Mouse (Mus musculus) CD4-positive, CD25-positive, alpha-beta regulatory T cell (primary cell): ENCODE data around the gene Spon1. TPM values are rescaled to one million over a fixed set of nuclear protein-coding genes. Genes with fewer than 3 reads are reported as not detected.

Experiments used
- polyA plus RNA-seq: library from polyadenylated mRNA; unstranded; fragments of 100-300 nt; shearing (Covaris generic); gene quantifications from one replicate; pipeline ENCODE4 v1.2.1, GENCODE M21; 2017

The Spon1 gene
- 0.49 TPM for polyA plus RNA-seq

DNA sequence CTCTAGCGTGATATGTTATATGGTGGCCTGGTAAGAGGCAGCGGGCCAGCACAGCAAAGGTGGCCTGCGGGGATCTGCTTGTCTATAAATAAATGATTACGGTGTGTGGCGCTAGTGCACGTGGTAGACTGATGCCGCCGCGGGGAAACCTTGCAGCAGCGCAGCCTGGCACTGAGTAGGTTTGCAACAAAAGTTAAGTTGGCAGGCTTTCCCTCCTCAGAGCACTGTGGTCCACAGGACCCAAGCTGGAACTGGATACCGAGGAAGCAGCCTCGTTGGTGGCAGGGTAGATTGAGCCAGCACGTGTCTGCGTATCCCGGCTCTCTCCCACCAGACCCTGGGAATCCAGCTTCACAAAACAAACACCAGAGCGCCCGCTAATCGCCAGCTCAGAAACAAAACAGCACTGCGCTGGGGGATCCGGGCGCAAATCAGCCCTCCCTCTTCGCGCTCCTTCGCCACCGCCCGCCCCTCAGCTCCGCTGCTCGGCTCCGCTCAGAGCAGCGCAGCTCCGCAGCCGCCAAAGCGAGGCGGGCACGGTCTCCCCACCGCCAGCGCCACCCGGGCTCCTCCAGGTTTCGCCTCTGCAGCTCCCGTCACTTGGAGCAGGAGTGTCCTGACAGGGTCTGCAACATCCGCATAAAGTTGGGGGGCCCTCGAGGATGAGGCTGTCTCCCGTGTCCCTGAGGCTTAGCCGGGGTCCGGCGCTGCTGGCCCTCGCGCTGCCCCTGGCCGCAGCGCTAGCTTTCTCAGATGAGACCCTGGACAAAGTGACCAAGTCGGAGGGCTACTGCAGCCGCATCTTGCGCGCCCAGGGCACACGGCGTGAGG lies at the start of gene Spon1:
TSS of gene Spon1 (plus strand) at position 332 of the 831 bp plus-strand sequence.

